Mouse (Mus musculus) cerebellum, adult 11 months (tissue): ENCODE results near the gene Mgea5.

Experiments used
- DNase-seq: peaks from one replicate; pipeline ENCODE4 v3.0.0; 2022

The Mgea5 gene

DNA sequence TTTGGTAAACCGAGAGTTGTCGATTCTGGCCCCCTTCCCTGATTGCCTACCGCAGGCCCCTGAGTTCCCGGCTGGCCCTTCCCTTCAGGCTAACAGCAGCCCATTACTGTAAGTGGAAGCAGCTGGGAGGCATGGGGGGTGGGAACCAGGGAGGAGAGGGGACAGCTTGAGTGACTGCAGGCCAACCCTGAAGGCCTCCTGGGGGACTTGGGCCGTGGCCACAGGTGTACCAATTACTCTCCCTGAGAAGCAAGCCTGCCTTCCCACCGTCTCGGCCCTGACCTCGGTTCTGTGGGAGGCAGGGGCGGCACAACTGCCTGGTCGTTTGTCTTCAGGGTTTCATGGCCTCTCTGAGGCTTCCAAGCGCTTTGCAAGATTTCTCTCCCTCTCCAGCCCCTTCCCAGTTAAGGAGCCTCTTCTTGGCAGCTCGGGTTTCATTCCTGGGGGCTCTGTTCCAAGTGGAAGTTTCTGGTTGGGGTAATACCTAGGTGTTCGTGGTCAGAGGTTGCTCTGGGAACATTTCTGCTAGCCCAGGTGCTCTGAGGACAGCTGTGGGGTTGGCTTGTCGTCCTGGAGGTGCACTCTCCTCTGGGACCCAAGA lies 57.9 kb downstream of the Mgea5 start:
- DNase-seq, result no peak

DNA sequence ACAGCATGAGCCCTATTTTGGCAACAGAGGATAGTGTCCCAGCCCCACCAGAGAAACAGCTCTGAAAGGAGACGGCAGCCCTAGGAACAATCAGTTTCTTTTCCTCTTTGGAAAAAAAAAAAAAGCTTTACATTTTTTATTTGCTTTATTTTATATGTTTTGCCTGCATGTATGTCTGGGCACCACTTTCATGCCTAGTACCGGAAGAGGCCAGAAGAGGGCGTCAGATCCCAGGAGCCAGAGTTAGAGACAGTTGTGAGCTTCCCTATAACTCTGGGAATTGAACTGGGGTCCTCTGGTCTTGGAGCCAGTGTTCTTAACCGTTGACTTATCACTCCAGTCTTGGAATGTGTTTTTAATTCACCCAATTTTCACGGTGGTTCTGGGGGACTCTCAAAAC lies 61.4 kb downstream of the Mgea5 start:
- no peak for DNase-seq

DNA sequence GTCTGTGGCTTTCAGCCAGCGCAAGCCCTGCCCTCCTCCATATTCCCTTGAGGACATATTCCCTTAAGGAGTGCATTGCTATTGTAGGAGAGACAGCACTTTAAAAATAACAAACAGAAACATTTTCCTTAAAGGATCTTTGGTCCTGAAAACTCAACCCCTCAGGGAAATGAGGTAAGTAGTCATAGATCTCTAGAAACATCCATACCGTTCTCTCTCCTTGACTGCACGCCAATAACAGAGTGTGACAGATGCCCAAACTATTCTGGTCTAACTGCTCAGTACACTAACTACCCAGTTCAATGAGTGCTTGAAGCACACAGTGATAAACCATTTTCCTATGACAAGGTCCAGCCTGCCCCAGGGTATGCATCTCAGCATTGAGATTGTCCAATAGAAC lies 65.4 kb downstream of the Mgea5 start:
- DNase-seq, result no peak

DNA sequence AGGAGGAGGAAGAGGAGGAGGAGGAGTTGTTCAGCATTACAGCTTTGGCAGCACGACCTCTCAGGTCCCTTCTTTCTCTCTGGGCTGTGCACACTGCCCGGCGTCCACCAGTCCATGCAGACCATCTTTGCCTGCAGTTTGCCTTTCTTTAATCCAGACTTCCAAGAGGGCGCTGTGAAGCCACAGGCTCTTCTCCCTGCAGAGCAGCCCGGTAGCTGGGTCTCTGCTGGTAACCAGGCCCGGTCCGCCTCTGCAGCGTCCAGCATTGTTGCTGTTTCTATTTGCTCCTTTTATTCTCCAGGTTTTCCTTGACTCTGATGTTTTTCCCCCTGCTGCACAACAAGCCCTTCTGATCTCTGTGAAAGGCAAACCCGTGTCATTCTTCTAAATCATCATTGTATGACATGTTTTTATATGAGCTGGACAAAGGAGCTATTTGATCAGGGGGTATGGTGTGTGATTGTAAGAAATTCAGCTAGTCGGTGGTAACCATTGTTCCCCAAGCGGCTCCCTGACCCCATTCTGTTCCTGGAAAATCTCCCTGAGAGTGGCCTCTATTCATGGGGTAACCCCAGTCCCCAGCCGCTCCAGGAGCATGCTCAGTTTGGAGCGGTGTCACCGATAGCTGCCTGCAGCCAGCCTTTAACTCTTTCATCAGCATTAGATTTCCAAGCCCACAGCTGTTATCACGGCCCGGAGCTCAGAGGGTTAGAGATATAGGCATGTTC lies 66.0 kb downstream of the Mgea5 start:
- DNase-seq, result peak; percentile 44

DNA sequence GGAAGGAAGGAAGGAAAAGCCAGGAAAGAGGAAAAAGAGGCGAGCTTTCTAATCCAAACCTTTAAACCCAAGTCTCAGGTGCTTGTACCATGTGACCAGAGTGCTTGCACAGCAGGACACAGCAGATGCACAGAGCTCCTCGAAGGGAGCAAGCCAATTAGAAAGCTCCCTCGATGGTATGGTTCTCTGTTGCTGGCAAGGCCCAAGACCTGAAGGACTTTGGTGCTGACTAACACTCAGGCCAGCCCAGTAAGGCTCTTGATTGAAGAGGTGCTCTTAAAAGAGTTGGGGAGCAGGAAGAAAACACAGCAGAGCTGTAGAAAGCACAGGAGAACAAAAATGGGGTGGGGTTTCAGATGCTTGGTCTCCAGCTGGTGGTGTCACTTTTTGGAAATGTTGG lies 74.9 kb downstream of the Mgea5 start:
- DNase-seq, result no peak
